Mouse (Mus musculus) forebrain, embryonic 11.5 days (tissue): ENCODE measurements around the gene Klrb1b. TPM values are rescaled to one million over a fixed set of nuclear protein-coding genes. Genes with fewer than 3 reads are reported as not detected.
"Not testable (repeated sequence)": the region's sequence is repeated elsewhere in the genome, so short reads cannot be mapped to it uniquely, and the experiment has no call there.

Source experiments
- ATAC-seq: fragments of 200-750 bp; cut with Nextera tagmentation; replicated peaks from 2 replicates; pipeline ENCODE4 v1.8.0; 2017; ENCODE audit warnings: moderate TSS enrichment; ENCODE audit not compliant: low FRiP score
- DNase-seq: peaks from one replicate; pipeline ENCODE4 v3.0.0-alpha.2; 2017; ENCODE audit warnings: low spot score
- H3K27ac ChIP-seq: fragments of 300-500 bp; sonication (generic); 2 replicates; pipeline ENCODE4 v1.5.1; 2014; ENCODE audit warnings: low read depth, low read length
- H3K27me3 ChIP-seq: fragments of 300-500 bp; sonication (generic); 2 replicates; pipeline ENCODE4 v1.6.1; 2014; ENCODE audit warnings: mild to moderate bottlenecking, low read length, mixed read lengths; ENCODE audit not compliant: control insufficient read depth, insufficient read depth
- H3K36me3 ChIP-seq: fragments of 300-500 bp; sonication (generic); 2 replicates; pipeline ENCODE4 v1.6.1; 2014; ENCODE audit warnings: mild to moderate bottlenecking, low read length, moderate library complexity, mixed read lengths; ENCODE audit not compliant: control insufficient read depth, insufficient read depth
- H3K4me1 ChIP-seq: fragments of 300-500 bp; sonication (generic); replicated peaks from 2 replicates; pipeline ENCODE4 v1.6.1; 2014; ENCODE audit warnings: low read length, mixed read lengths; ENCODE audit not compliant: control insufficient read depth, insufficient read depth
- H3K4me2 ChIP-seq: fragments of 300-500 bp; sonication (generic); 2 replicates; pipeline ENCODE4 v1.6.1; 2014; ENCODE audit warnings: low read depth, mild to moderate bottlenecking, low read length, moderate library complexity, mixed read lengths; ENCODE audit not compliant: severe bottlenecking
- H3K4me3 ChIP-seq: fragments of 300-500 bp; sonication (generic); 2 replicates; pipeline ENCODE4 v1.5.1; 2014; ENCODE audit warnings: low read depth, low read length
- H3K9ac ChIP-seq: fragments of 300-500 bp; sonication (generic); 2 replicates; pipeline ENCODE4 v1.6.1; 2014; ENCODE audit warnings: low read length
- H3K9me3 ChIP-seq: fragments of 300-500 bp; sonication (generic); 2 replicates; pipeline ENCODE4 v1.6.1; 2016; ENCODE audit warnings: low read length, mixed read lengths; ENCODE audit not compliant: control insufficient read depth
- WGBS: fragments of 180-500 bp; shearing (Covaris S2); extraction: QIAGEN DNeasy Blood & Tissue Kit; methylation state at CpG from one replicate; pipeline ENCODE4 v1.1.7; 2014; 5-methylcytosine and 5-hydroxymethylcytosine counted together
- polyA plus RNA-seq: library from polyadenylated mRNA; unstranded; fragments of >200 nt; fragmentation: Nextera tagmentation; extraction: Ambion mirVana; gene quantifications from 2 replicates; pipeline ENCODE4 v1.2.1, GENCODE M21; 2014

Klrb1b gene
- polyA plus RNA-seq, 1 experiment from 2014 or later: not detected

- WGBS: under 1% methylated on average over 49 of the region's 49 CpGs
- H3K27me3 ChIP-seq, H3K4me1 ChIP-seq, H3K9me3 ChIP-seq, H3K36me3 ChIP-seq: not testable (repeated sequence)
- peak overlapping the region; percentile 46; the same call in 1 of the 2 replicates for H3K27ac ChIP-seq
- ATAC-seq (peak; percentile 72), DNase-seq (peak; percentile 94)
- peak overlapping the region; percentile 53 for H3K4me3 ChIP-seq
- peak overlapping the region; percentile 60 for H3K9ac ChIP-seq
- H3K4me2 ChIP-seq: peak overlapping the region; percentile 49
Measured at GRCm38 (mm10) chr6:128799144-128799895, 26.8 kb downstream of the Klrb1b start.

GRCm38 (mm10) chr6:128798772-128799143, 27.4 kb downstream of the Klrb1b start:
- not testable (repeated sequence) for H3K9me3 ChIP-seq, H3K4me1 ChIP-seq, H3K36me3 ChIP-seq, H3K27me3 ChIP-seq
- H3K27ac ChIP-seq: peak overlapping the region; percentile 46; the same call in 1 of the 2 replicates
- peak overlapping the region; percentile 60 for H3K9ac ChIP-seq
- peak overlapping the region; percentile 53 for H3K4me3 ChIP-seq
- H3K4me2 ChIP-seq: peak overlapping the region; percentile 33; the same call in 1 of the 2 replicates
- peak; percentile 92 for DNase-seq
- ATAC-seq: peak; percentile 48
- WGBS: under 1% methylated on average over 20 of the region's 20 CpGs

- H3K4me1 ChIP-seq: no peaks in the 10 kb centered on the region
- no peaks in the 10 kb centered on the region for H3K9me3 ChIP-seq
- no peaks in the 10 kb centered on the region for H3K36me3 ChIP-seq
- peak overlapping the region; percentile 44 for H3K9ac ChIP-seq
- H3K27me3 ChIP-seq: no peaks in the 10 kb centered on the region
- peak overlapping the region; percentile 55 for H3K4me2 ChIP-seq
- no peak overlapping the region for H3K27ac ChIP-seq
- DNase-seq: peak; percentile 71
- ATAC-seq: no peak
- 17% methylated on average over 15 of the region's 15 CpGs for WGBS
- peak overlapping the region; percentile 53 for H3K4me3 ChIP-seq
Measured at GRCm38 (mm10) chr6:128797936-128798771, 28.0 kb downstream of the Klrb1b start.

- Histone ChIP-seq H3K9ac (no peak overlapping the region), H3K4me2 (peak overlapping the region; percentile 55; the same call in 1 of the 2 replicates), H3K27ac (no peak overlapping the region), H3K36me3 (no peaks in the 10 kb centered on the region), H3K4me1 (no peaks in the 10 kb centered on the region), H3K4me3 (no peak overlapping the region; the same call in 1 of the 2 replicates), H3K27me3 (no peaks in the 10 kb centered on the region), H3K9me3 (no peaks in the 10 kb centered on the region)
- ATAC-seq: no peak
- WGBS: 82% methylated on average over 12 of the region's 12 CpGs
- DNase-seq: no peak
Measured at GRCm38 (mm10) chr6:128797185-128797905, 28.8 kb downstream of the Klrb1b start.

- H3K27me3 ChIP-seq: no peaks in the 10 kb centered on the region
- ATAC-seq (no peak), DNase-seq (no peak)
- no peak overlapping the region for H3K4me2 ChIP-seq
- no peak overlapping the region for H3K9ac ChIP-seq
- no peak overlapping the region for H3K27ac ChIP-seq
- H3K4me3 ChIP-seq: no peak overlapping the region
- H3K4me1 ChIP-seq: no peaks in the 10 kb centered on the region
- H3K36me3 ChIP-seq: no peaks in the 10 kb centered on the region
- 78% methylated on average over 8 of the region's 8 CpGs for WGBS
- H3K9me3 ChIP-seq: no peaks in the 10 kb centered on the region
Measured at GRCm38 (mm10) chr6:128796321-128796955, 29.7 kb downstream of the Klrb1b start.

GRCm38 (mm10) chr6:128793734-128794133, 32.4 kb downstream of the Klrb1b start:
- H3K27me3 ChIP-seq: no peaks in the 10 kb centered on the region
- no peak overlapping the region for H3K4me2 ChIP-seq
- no peak overlapping the region for H3K9ac ChIP-seq
- H3K36me3 ChIP-seq: no peaks in the 10 kb centered on the region
- no peak for DNase-seq
- no peak overlapping the region for H3K4me3 ChIP-seq
- ATAC-seq: no peak
- no peaks in the 10 kb centered on the region for H3K4me1 ChIP-seq
- no peak overlapping the region for H3K27ac ChIP-seq
- WGBS: 81% methylated on average over 6 of the region's 6 CpGs
- H3K9me3 ChIP-seq: no peaks in the 10 kb centered on the region

GRCm38 (mm10) chr6:128790491-128790994, 35.6 kb downstream of the Klrb1b start:
- not testable (repeated sequence) for H3K9ac ChIP-seq, H3K4me1 ChIP-seq, ATAC-seq, H3K4me3 ChIP-seq, H3K27me3 ChIP-seq, H3K27ac ChIP-seq, H3K9me3 ChIP-seq, H3K36me3 ChIP-seq, DNase-seq, H3K4me2 ChIP-seq
- WGBS: 92% methylated on average over 4 of the region's 4 CpGs

- Histone ChIP-seq H3K4me3 (no peak within 1 kb of the TSS), H3K4me1 (no peaks in the 10 kb centered on the region), H3K27ac (no peak within 1 kb of the TSS), H3K4me2 (no peak within 1 kb of the TSS), H3K27me3 (no peaks in the 10 kb centered on the region), H3K9me3 (no peaks in the 10 kb centered on the region), H3K9ac (no peak within 1 kb of the TSS), H3K36me3 (no peaks in the 10 kb centered on the region)
- 94% methylated on average over 2 of the region's 2 CpGs for WGBS
- DNase-seq: no peak
- no peak for ATAC-seq
Measured at GRCm38 (mm10) chr6:128789115-128789514, 37.0 kb downstream of the Klrb1b start, which contains the start of gene Klrb1c. Gene Klrb1c (minus strand): TSS chr6:128789215.
